Mouse (Mus musculus) adrenal gland, postnatal 36 days (tissue): Measurements from ENCODE around the gene Osr1. TPM values are rescaled to one million over a fixed set of nuclear protein-coding genes. Genes with fewer than 3 reads are reported as not detected.

Experiments used
- DNase-seq, 2 experiments: peaks; one replicate each; pipeline ENCODE4 v3.0.0; 2021; ENCODE audit warnings: mixed read lengths in 1 of 2
- total RNA-seq, 2 experiments: library from RNA; stranded (reverse); gene quantifications; 2 replicates each; pipeline ENCODE4 v1.2.3; 2021

The Osr1 gene
- total RNA-seq, 2 experiments from 2014 or later = 2.3 to 3.7 TPM

DNA sequence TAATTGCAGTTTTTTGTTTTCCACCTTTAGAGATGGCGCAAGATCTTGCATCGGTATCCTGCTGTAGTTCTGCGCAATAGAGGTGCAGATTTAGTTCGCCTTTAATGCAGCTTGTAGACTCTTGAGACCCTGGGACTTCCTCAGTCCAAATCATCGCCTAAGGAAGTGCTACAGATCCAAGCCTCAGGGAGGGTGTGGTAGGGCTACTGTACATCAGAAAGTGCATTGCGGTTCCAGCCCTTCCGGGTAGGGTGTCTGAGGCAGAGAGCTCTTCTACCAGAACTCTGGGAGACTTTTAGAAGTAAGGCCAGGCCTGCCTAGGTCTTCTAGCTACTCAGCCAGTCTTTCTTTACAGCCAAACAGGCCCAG lies 15.2 kb downstream of the Osr1 start:
- DNase-seq = no peak

GRCm38 (mm10) chr12:9587732-9588131 lies 17.8 kb downstream of the Osr1 start:
- DNase-seq = no peak

DNA sequence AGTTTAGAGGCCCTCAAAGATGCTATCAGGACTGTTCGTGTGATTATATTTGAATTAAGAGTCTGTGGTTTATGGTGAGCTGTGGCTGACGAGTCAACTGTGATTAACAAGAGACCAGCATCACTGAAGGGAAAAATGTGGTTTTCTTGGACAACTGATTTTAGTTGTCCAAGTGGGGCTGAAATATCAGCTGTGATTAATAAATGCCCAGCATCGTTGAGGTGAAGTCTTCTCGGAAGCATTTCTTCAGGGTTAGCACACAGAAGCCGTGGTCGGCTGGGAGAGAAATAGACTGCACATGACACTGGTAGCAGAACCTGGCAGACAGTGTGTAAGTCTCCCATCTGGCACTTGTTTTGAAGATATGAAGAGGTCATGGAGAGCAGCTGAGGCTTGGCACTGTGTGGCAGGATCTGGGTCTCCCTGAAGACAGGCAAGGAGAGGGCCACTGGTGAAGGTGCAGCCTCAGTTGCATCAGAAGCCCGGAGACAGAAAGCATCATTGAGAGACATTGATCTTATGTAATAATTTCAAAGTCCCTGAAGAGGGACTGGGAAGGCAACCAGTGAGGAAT lies 19.7 kb downstream of the Osr1 start:
- DNase-seq = no peak

DNA sequence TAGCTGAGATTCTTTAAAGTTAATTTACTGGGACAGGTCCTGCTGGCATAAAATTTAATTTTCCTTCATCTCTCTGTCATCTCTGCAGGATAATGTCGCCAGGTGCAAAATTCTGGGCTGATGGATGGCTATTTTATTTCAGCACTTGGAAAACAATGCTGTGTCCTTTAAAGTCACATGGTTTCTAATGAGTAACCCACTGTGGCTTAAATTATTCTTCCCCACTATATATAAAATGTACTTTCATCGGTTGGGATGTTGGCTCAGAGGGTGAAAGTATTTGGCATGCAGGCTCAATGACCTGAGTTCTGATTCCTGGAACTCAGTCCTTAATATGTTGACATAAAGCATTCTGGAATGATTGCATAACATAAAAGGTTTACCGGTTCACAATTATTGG lies 21.2 kb downstream of the Osr1 start:
- no peak for DNase-seq

DNA sequence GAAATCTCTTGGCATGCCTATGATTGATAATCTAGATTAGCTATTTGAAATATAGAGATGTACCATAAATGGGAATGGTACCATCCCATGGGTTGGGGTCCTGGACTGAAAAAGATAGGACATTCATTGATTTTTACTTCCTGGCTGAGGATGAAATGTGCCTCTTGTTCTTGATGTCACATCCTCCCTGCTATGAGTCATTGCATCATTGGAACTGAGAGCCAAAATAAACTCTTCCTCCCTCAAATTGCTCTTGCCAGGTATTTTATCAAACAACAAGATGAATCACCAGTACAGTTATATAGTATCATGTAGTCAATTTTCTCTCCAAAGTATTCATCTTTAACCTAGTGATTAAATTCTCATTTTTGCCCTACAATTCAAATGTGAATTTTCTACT lies 28.3 kb downstream of the Osr1 start:
- no peak for DNase-seq
